Mouse (Mus musculus) hindbrain, embryonic 11.5 days (tissue): ENCODE measurements around the gene Xlr3a. TPM values are rescaled to one million over a fixed set of nuclear protein-coding genes. Genes with fewer than 3 reads are reported as not detected.

Source experiments
- polyA plus RNA-seq: library from polyadenylated mRNA; unstranded; fragments of >200 nt; fragmentation: Nextera tagmentation; extraction: Ambion mirVana; gene quantifications from 2 replicates; pipeline ENCODE4 v1.2.1, GENCODE M21; 2014

The Xlr3a gene
- polyA plus RNA-seq, 1 experiment from 2014 or later: 6.0 TPM

Other genes starting within 250 kb of the Xlr3a start
- gene Cetn2, start 178.7 kb downstream of the Xlr3a start, polyA plus RNA-seq: 123 and 127 TPM in 2 replicates
- 51.6 and 55.0 TPM in 2 replicates for gene Nsdhl, start 178.5 kb downstream of the Xlr3a start, polyA plus RNA-seq
- gene Zfp185, start 109.8 kb downstream of the Xlr3a start, polyA plus RNA-seq: 5.8 and 6.1 TPM in 2 replicates
- not detected in 2 replicates for gene Pnma5, start 60.0 kb downstream of the Xlr3a start, polyA plus RNA-seq
- 0.27 and 0.90 TPM in 2 replicates for gene Pnma3, start 32.3 kb downstream of the Xlr3a start, polyA plus RNA-seq
- 0.43 TPM in 1 of 2 replicates, not detected in the other for gene Xlr4a, start 14.6 kb downstream of the Xlr3a start, polyA plus RNA-seq
- gene Gm14685, start 20.0 kb upstream of the Xlr3a start, polyA plus RNA-seq: not detected in 2 replicates
- gene Xlr5b, start 51.7 kb upstream of the Xlr3a start, polyA plus RNA-seq: not detected in 2 replicates
- gene DXBay18, start 52.4 kb upstream of the Xlr3a start, polyA plus RNA-seq: 0.11 TPM in 1 of 2 replicates, not detected in the other
- not detected in 2 replicates for gene Spin2d, start 79.9 kb upstream of the Xlr3a start, polyA plus RNA-seq
- gene Xlr3b, start 95.1 kb upstream of the Xlr3a start, polyA plus RNA-seq: 19.0 and 20.5 TPM in 2 replicates
- gene Xlr4b, start 117.2 kb upstream of the Xlr3a start, polyA plus RNA-seq: 0.35 and 0.49 TPM in 2 replicates
- 16.4 and 17.6 TPM in 2 replicates for gene F8a, start 131.2 kb upstream of the Xlr3a start, polyA plus RNA-seq
- gene Xlr4c, start 146.0 kb upstream of the Xlr3a start, polyA plus RNA-seq: not detected in 2 replicates
- gene Xlr3c, start 168.3 kb upstream of the Xlr3a start, polyA plus RNA-seq: 0.37 and 0.75 TPM in 2 replicates
- not detected in 2 replicates for gene Xlr5a, start 195.9 kb upstream of the Xlr3a start, polyA plus RNA-seq
- gene Xlr5c, start 195.9 kb upstream of the Xlr3a start, polyA plus RNA-seq: not detected in 2 replicates
- not detected in 2 replicates for gene Gm45015, start 239.7 kb upstream of the Xlr3a start, polyA plus RNA-seq
- 15.0 and 16.9 TPM in 2 replicates for gene Zfp275, start 245.5 kb upstream of the Xlr3a start, polyA plus RNA-seq